Mouse (Mus musculus) stomach, postnatal 0 days (tissue): ENCODE measurements around the gene Sec14l1.

Experiments used
- CTCF ChIP-seq: IDR thresholded peaks from 2 replicates; pipeline ENCODE4 v1.5.1; 2016; ENCODE audit warnings: antibody characterized with exemption, low read depth, mild to moderate bottlenecking, moderate library complexity
- EP300 ChIP-seq: optimal IDR thresholded peaks from 2 replicates; pipeline ENCODE3; 2016; ENCODE audit warnings: antibody characterized with exemption

DNA sequence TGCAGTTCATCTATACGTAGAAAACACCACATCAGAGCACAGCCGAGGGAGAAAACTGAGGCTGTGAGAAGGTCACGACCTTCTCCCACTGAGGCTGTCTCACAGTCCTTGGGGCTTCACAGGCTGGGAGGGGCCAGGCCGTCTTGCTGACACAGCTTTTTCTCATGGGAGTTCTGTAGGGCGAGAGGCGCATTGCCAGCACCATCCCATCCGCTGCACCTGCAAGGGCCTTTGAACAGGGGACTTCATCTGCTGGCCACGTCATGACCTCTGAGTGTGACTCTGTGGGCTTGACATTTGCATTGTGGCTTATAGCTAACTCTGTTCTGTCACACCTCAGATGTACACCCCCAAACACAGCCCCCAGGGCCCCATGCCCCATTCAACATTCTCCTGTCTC lies 22.3 kb upstream of the Sec14l1 start:
- TF ChIP-seq CTCF: no peak
- no peak for TF ChIP-seq EP300
